Mouse (Mus musculus) C2C12 (cell line): ENCODE data around the gene Baz2b.

ENCODE experiments used
- CEBPB ChIP-seq: IDR thresholded peaks from one replicate; pipeline ENCODE4 v1.6.1; 2011; ENCODE audit warnings: low read depth, mild to moderate bottlenecking, control low read depth, moderate library complexity
- CTCF ChIP-seq: IDR thresholded peaks from one replicate; pipeline ENCODE4 v1.5.1; 2011; ENCODE audit not compliant: control insufficient read depth, insufficient read depth, insufficient read length
- FOSL1 ChIP-seq: IDR thresholded peaks from one replicate; pipeline ENCODE4 v1.8.0; 2011; ENCODE audit warnings: mild to moderate bottlenecking, low read length; ENCODE audit not compliant: poor library complexity, insufficient read depth, severe bottlenecking
- MAX ChIP-seq: IDR thresholded peaks from one replicate; pipeline ENCODE4 v1.6.1; 2011; ENCODE audit warnings: mild to moderate bottlenecking, control low read depth
- MYOD1 ChIP-seq: IDR thresholded peaks from one replicate; pipeline ENCODE4 v1.6.1; 2011; ENCODE audit warnings: low read depth; ENCODE audit not compliant: control insufficient read depth, insufficient read length
- USF1 ChIP-seq: IDR thresholded peaks from one replicate; pipeline ENCODE4 v1.6.1; 2011; ENCODE audit warnings: low read depth, mild to moderate bottlenecking, control low read depth, moderate library complexity

GRCm38 (mm10) chr2:60090280-60090679 lies 119.4 kb downstream of the Baz2b start:
- TF ChIP-seq CTCF (no peak), USF1 (no peak), MAX (no peak), MYOD1 (no peak), CEBPB (no peak), FOSL1 (no peak)
